Mouse (Mus musculus): ENCODE measurements around the gene Rnf31.

Gene Rnf31

DNA sequence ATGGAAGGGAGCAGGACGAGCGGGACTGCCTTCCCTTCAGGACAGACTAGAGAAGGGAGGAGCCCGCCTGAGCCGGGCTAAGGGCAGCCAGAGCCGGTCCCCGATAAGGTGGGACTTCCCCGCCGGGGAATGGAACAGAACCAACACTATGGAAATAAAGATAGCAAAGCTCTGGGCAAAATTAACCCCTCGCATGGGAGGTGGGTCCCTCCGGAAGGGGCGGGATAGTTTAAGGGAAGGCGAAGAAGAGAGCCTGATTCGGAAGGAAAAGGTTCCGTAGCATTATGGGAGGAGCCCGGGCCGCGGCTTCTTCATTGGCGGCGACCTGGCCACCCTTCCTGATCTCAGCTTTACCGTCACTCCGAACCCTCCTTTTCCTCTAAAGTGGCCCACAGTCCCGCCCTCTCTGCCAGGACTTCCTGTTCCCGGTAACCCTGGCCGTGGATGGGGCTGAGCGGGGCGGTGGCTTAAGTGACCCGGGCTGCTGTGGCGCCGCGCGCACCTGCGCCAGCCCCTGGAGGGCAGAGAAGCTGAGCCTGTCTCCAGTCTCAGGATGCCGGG is at the start of gene Rnf31:
Gene Rnf31 (plus strand): TSS at position 378 of the 561 bp plus-strand sequence.
- in situ Hi-C loops (cut with MboI, MseI), result no loop called here

- in situ Hi-C loops (cut with MboI, MseI), result no loop called here
Measured at GRCm38 (mm10) chr14:55542268-55542667, 49.2 kb upstream of the Rnf31 start.

DNA sequence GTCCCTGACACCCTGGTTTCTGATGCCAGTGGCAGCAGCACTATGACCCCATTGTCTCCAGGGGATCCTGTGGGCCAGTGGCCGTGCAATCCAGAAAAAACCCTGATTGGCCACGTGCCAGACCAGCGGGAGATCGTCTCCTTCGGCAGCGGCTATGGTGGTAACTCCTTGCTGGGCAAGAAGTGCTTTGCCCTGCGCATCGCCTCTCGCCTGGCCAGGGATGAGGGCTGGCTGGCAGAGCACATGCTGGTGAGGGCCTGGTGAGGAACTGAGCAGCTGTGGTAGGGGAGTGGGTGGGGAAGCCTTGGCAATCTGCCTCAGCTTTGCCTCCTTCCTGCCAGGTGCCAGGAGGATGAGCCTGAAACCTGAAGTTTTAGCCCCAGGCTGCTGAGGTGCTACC is 47.2 kb upstream of the Rnf31 start:
- in situ Hi-C loops (cut with MboI, MseI), result no loop called here

- in situ Hi-C loops (cut with MboI, MseI), result no loop called here
Measured at GRCm38 (mm10) chr14:55550191-55550590, 41.3 kb upstream of the Rnf31 start.

DNA sequence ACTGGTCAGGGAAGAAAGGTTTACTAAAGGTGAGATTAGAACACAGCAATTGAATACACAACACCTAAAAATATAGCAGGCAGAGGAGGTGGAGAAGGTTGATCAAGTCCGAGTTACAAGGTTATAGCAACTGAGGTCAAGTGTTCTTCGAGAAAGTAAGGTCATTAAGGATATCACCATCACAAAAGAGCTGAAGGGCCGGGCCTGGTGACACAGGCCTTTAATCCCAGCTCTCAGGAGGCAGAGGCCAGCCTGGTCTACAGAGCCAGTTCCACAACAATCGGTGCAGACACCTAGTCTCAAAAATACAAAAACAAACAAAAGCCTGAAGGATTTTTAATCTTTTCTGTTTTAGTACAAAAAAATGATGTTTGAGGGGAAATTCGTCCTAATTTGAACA is 40.2 kb upstream of the Rnf31 start:
- in situ Hi-C loops (cut with MboI, MseI), result no loop called here

DNA sequence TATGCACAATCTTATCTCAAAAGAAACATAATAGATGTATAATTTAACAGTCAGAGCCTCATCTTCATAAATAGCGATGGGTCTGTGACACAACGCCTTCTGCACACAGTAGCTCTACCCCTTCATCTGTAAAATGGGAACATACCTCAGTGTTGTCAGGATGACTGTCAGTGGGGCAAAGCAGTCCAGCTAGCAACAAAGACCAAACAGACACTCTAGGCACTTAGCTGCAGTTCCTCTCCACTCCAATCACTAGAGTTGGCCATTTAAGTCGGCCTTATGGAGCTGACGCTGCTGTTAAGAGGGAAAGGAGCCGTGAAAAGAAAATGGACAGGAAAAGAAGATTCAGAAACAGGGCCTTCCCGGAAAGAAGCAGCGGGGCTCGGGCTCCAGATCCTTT is 39.7 kb upstream of the Rnf31 start:
- in situ Hi-C loops (cut with MboI, MseI), result no loop called here

DNA sequence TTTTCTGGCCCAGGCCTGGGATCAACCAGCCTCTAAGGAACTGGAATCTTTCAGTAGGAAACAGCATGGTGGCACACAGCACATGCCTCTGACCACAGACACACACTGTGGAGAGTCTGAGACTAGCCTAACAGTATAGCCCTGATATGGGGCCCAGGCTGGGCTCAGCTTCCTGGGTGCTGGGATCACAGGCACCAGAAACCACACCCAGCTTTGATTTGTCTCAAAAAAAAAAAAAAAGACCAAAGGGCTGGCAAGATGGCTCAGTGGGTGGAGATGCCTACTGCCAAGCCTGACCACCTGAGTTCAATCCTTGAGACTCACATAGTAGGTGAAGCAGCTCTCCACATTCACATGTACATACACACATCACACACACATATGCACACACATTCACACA is 36.9 kb upstream of the Rnf31 start:
- in situ Hi-C loops (cut with MboI, MseI), result no loop called here

- in situ Hi-C loops (cut with MboI, MseI), result no loop called here
Measured at GRCm38 (mm10) chr14:55555788-55556187, 35.7 kb upstream of the Rnf31 start.

GRCm38 (mm10) chr14:55557003-55557402 is 34.5 kb upstream of the Rnf31 start:
- in situ Hi-C loops (cut with MboI, MseI), result no loop called here

- in situ Hi-C loops (cut with MboI, MseI), result no loop called here
Measured at GRCm38 (mm10) chr14:55557587-55557986, 33.9 kb upstream of the Rnf31 start.

GRCm38 (mm10) chr14:55558740-55559448 is 32.6 kb upstream of the Rnf31 start:
- in situ Hi-C loops (cut with MboI, MseI), result no loop called here

- in situ Hi-C loops (cut with MboI, MseI), result no loop called here
Measured at GRCm38 (mm10) chr14:55559799-55560201, 31.7 kb upstream of the Rnf31 start, which contains the start of gene Dcaf11. Gene Dcaf11, plus strand, starts transcription at chr14:55560006.

DNA sequence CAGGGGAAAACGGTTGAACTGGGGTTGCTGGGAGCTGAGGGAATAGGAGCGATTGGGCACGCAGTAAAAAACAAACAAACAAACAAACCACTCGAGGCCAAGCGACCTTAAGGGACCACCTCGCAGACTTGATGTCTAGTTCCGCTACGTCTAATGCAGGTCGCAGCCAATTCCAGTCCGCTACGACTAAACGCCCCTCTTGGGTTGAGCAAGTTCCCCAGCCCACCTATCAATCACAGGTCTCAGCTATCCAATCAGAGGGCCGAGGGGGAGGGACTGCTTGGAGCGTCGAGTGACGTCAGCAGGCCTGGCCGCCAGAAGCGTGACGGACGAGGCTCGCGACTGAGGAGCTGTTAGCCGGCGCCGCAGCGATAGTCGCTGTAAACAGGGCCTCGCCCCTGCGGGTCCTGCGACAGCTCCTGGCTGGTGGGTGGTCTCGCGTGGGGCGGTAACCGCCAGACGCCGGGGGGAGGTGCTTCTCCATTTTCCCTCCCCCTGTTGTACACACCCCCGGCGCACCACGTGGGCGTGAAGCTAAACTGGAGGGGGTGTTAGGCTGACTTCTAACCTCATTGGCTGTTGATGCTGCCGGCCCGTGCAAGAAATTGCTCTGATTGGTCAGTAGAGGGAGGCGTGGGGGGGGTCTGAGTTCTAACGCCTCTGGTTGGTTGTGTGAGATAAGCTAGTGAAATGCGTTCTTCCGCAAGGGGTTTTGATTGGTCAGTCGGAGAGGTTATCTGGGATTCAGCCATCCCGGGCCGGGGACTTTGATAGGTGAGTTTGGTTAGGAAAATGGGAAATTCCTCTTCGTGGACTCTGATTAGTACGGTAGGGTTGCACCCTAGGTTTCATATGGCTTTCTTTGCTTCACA is 31.1 kb upstream of the Rnf31 start, which contains the start of gene A730061H03Rik:
Gene A730061H03Rik (minus strand): TSS at position 205 of the 872 bp plus-strand sequence.
- in situ Hi-C loops (cut with MboI, MseI), result no loop called here

DNA sequence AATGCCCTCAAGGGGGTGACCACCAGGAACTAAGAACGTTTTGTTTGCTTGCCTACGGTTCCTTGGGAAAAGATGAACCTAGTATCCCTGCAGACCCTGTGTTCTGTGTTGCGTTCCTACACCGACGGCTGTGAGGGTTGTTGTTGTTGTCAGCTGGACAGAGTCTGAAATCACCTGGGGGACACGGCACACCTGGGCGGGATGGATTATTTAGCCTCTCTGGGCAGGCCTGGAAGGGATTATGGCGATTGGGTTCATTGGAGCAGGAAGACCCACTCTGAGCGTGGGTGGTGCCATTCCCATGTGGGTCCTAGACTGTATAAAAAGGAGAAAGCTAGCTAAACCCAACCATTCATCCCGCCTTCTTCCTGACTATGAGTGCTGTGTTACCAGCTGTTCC is 29.6 kb upstream of the Rnf31 start:
- in situ Hi-C loops (cut with MboI, MseI), result no loop called here

- in situ Hi-C loops (cut with MboI, MseI), result no loop called here
Measured at GRCm38 (mm10) chr14:55563249-55563648, 28.3 kb upstream of the Rnf31 start.

DNA sequence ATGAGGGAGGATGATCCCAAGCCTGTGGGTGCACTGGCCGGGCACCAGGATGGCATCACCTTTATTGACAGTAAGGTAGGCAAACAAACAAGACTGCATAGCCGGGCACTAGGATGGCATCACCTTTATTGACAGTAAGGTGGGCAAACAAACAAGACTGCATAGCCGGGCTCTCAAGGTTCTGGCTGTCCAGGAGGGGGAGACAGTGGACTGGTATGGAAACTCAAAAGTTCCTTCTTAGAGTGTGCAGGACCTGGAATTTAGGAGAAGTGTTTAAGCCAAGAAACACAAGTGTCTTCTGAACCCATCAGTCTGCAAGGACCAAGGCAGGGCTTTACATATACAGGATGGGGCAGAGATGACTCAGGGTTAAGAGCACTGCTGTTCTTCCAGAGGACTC is 25.8 kb upstream of the Rnf31 start:
- in situ Hi-C loops (cut with MboI, MseI), result no loop called here

DNA sequence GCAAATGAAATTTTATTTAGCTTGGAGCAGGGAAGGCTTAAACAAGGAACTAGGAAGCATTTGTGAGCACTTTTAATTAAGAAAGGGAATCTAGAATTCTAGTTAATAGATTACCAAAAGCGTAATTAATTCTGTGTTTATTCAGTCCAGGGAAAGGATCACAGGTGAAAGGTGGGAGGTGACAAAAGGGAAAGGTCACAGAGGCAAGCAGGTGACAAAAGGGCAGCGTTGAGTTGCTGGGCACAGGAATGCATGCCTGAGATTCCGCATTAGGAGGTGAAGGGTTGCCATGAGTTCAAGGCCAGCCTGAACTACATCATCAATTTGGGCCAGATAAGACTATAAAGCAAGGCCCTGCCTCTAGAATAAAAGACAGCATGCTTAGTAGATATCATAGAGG is 24.0 kb upstream of the Rnf31 start:
- in situ Hi-C loops (cut with MboI, MseI), result no loop called here

- in situ Hi-C loops (cut with MboI, MseI), result no loop called here
Measured at GRCm38 (mm10) chr14:55570588-55570987, 20.9 kb upstream of the Rnf31 start.

- in situ Hi-C loops (cut with MboI, MseI), result no loop called here
Measured at GRCm38 (mm10) chr14:55571760-55572159, 19.7 kb upstream of the Rnf31 start.

DNA sequence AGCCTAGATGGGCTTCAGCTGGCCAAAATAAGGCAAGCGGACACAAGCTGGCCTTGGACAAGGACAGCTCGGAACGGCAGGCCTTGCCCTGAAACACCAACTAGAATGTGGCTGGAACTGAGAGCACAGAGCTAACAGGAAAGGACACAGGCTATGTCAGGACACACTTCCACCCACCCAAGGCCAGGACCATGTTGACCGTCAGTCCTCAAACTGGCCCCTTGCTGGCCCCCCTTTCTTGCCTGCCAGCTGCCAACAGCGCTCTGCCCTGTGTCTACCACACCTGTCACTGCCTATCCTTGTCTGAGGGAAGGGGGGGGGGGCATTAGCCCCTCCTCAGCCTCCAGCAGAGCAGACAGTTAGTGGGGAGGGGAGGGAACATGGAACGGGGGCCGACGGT is 16.2 kb upstream of the Rnf31 start, which contains the start of gene Fitm1:
Gene Fitm1 (plus strand): TSS at position 316 of the 400 bp plus-strand sequence.
- in situ Hi-C loops (cut with MboI, MseI), result no loop called here

- in situ Hi-C loops (cut with MboI, MseI), result no loop called here
Measured at GRCm38 (mm10) chr14:55575711-55576110, 15.8 kb upstream of the Rnf31 start.

DNA sequence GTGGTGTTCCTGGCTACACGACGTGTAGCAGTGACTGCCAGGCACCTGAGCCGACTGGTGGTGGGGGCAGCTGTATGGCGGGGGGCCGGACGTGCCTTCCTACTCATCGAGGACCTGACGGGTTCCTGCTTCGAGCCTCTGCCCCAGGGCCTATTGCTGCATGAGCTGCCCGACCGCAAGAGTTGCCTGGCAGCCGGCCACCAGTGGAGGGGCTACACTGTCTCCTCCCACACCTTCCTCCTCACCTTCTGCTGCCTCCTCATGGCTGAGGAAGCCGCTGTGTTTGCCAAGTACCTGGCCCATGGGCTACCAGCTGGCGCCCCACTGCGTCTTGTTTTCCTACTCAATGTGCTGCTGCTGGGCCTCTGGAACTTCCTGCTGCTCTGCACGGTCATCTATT is 15.1 kb upstream of the Rnf31 start:
- in situ Hi-C loops (cut with MboI, MseI), result no loop called here

All from T-helper 17 cell (primary cell).